Mouse (Mus musculus) intestine, postnatal 0 days (tissue): ENCODE results near the gene Anpep. TPM values are rescaled to one million over a fixed set of nuclear protein-coding genes. Genes with fewer than 3 reads are reported as not detected.
A peak's percentile ranks its signal among the peaks of the same experiment; 100 is the strongest.

Source experiments
- ATAC-seq: fragments of 200-750 bp; cut with Nextera tagmentation; 2 replicates; pipeline ENCODE4 v1.8.0; 2017; ENCODE audit warnings: mild to moderate bottlenecking, moderate TSS enrichment, moderate library complexity
- H3K27ac ChIP-seq: fragments of 300-500 bp; sonication (generic); 2 replicates; pipeline ENCODE4 v1.5.1; 2014; ENCODE audit warnings: mild to moderate bottlenecking, low read depth, low read length, moderate library complexity
- H3K27me3 ChIP-seq: fragments of 300-500 bp; sonication (generic); replicated peaks from 2 replicates; pipeline ENCODE4 v1.6.1; 2014; ENCODE audit warnings: low read length, mixed read lengths; ENCODE audit not compliant: control insufficient read depth, insufficient read depth
- H3K36me3 ChIP-seq: fragments of 300-500 bp; sonication (generic); 2 replicates; pipeline ENCODE4 v1.6.1; 2014; ENCODE audit warnings: mild to moderate bottlenecking, moderate library complexity; ENCODE audit not compliant: control insufficient read depth, insufficient read depth
- H3K4me1 ChIP-seq: fragments of 300-500 bp; sonication (generic); replicated peaks from 2 replicates; pipeline ENCODE4 v1.6.1; 2014; ENCODE audit warnings: antibody characterized with exemption, low read length, mixed read lengths; ENCODE audit not compliant: control insufficient read depth, insufficient read depth
- H3K4me2 ChIP-seq: fragments of 300-500 bp; sonication (generic); replicated peaks from 2 replicates; pipeline ENCODE4 v1.6.1; 2014; ENCODE audit warnings: low read depth, mild to moderate bottlenecking, moderate library complexity
- H3K4me3 ChIP-seq: fragments of 300-500 bp; sonication (generic); 2 replicates; pipeline ENCODE4 v1.5.1; 2014; ENCODE audit warnings: low read depth, low read length
- H3K9ac ChIP-seq: fragments of 300-500 bp; sonication (generic); 2 replicates; pipeline ENCODE4 v1.6.1; 2014; ENCODE audit warnings: mild to moderate bottlenecking, low read depth, low read length
- H3K9me3 ChIP-seq: fragments of 300-500 bp; sonication (generic); 2 replicates; pipeline ENCODE4 v1.6.1; 2016; ENCODE audit warnings: mixed run types; ENCODE audit not compliant: control insufficient read depth
- CTCF ChIP-seq: sonication (generic); IDR thresholded peaks from 2 replicates; pipeline ENCODE4 v1.5.1; 2016; ENCODE audit warnings: low read depth, mild to moderate bottlenecking, control low read depth, antibody characterized with exemption, moderate library complexity
- WGBS: fragments of 180-500 bp; shearing (Covaris S2); extraction: QIAGEN DNeasy Blood & Tissue Kit; methylation state at CpG from one replicate; pipeline ENCODE4 v1.1.7; 2014; 5-methylcytosine and 5-hydroxymethylcytosine counted together
- polyA plus RNA-seq: library from polyadenylated mRNA; unstranded; fragments of >200 nt; fragmentation: Nextera tagmentation; extraction: Ambion mirVana; gene quantifications from 2 replicates; pipeline ENCODE4 v1.2.1, GENCODE M21; 2015

The Anpep gene
- polyA plus RNA-seq, 1 experiment from 2014 or later = 476 TPM

GRCm38 (mm10) chr7:79844090-79844802, 16.6 kb downstream of the Anpep start:
- 46% methylated on average over 8 of the region's 8 CpGs for WGBS
- Histone ChIP-seq H3K4me3 (no peak overlapping the region), H3K27me3 (no peaks in the 10 kb centered on the region), H3K4me1 (0 out of 2 replicates have a peak, but pooled peaks cover 2% of the 10 kb centered on the region), H3K4me2 (peak overlapping the region; percentile 79), H3K9ac (0 out of 2 replicates have a peak overlapping the region, but pooled peaks have one; percentile 17), H3K27ac (no peak overlapping the region), H3K36me3 (peaks cover 9% of the 10 kb centered on the region; the same call in 1 of the 2 replicates), H3K9me3 (no peaks in the 10 kb centered on the region)
- no peak for ATAC-seq
- no peak for TF ChIP-seq CTCF

GRCm38 (mm10) chr7:79842163-79842562, 18.7 kb downstream of the Anpep start:
- ATAC-seq = peak; percentile 57
- WGBS = 21% methylated on average over 7 of the region's 7 CpGs
- H3K27me3 ChIP-seq = no peaks in the 10 kb centered on the region
- H3K4me2 ChIP-seq = peak overlapping the region; percentile 79
- no peaks in the 10 kb centered on the region for H3K9me3 ChIP-seq
- peaks cover 14% of the 10 kb centered on the region; the same call in 1 of the 2 replicates for H3K36me3 ChIP-seq
- no peak for TF ChIP-seq CTCF
- peak overlapping the region; percentile 73 for H3K27ac ChIP-seq
- H3K9ac ChIP-seq = peak overlapping the region; percentile 53
- 0 out of 2 replicates have a peak, but pooled peaks cover 2% of the 10 kb centered on the region for H3K4me1 ChIP-seq
- H3K4me3 ChIP-seq = peak overlapping the region; percentile 41

GRCm38 (mm10) chr7:79837247-79837646, 23.6 kb downstream of the Anpep start:
- no peak overlapping the region for H3K9ac ChIP-seq
- H3K4me2 ChIP-seq = no peak overlapping the region; the same call in 1 of the 2 replicates
- 0 out of 2 replicates have a peak, but pooled peaks cover 3% of the 10 kb centered on the region for H3K4me1 ChIP-seq
- H3K4me3 ChIP-seq = no peak overlapping the region
- H3K36me3 ChIP-seq = peaks cover 42% of the 10 kb centered on the region; the same call in 1 of the 2 replicates
- no peak for TF ChIP-seq CTCF
- 36% methylated on average over 2 of the region's 2 CpGs for WGBS
- H3K27me3 ChIP-seq = no peaks in the 10 kb centered on the region
- peak; percentile 78 for ATAC-seq
- H3K27ac ChIP-seq = no peak overlapping the region
- no peaks in the 10 kb centered on the region for H3K9me3 ChIP-seq

- Histone ChIP-seq H3K9ac (no peak overlapping the region), H3K9me3 (no peaks in the 10 kb centered on the region), H3K4me1 (0 out of 2 replicates have a peak, but pooled peaks cover 3% of the 10 kb centered on the region), H3K27ac (no peak overlapping the region), H3K36me3 (peaks cover 43% of the 10 kb centered on the region), H3K4me2 (no peak overlapping the region), H3K4me3 (no peak overlapping the region), H3K27me3 (no peaks in the 10 kb centered on the region)
- no peak for TF ChIP-seq CTCF
- no peak for ATAC-seq
- WGBS = 86% methylated on average over 6 of the region's 6 CpGs
These were observed 25.7 kb downstream of the Anpep start for GRCm38 (mm10) chr7:79835196-79835595.

- Histone ChIP-seq H3K9me3 (no peaks in the 10 kb centered on the region), H3K4me3 (no peak overlapping the region), H3K9ac (no peak overlapping the region), H3K27me3 (no peaks in the 10 kb centered on the region), H3K36me3 (peaks cover 39% of the 10 kb centered on the region), H3K27ac (no peak overlapping the region), H3K4me2 (no peak overlapping the region), H3K4me1 (0 out of 2 replicates have a peak, but pooled peaks cover 3% of the 10 kb centered on the region)
- ATAC-seq = no peak
- TF ChIP-seq CTCF = no peak
These were observed 27.9 kb downstream of the Anpep start for GRCm38 (mm10) chr7:79832980-79833379.

GRCm38 (mm10) chr7:79831585-79831984, 29.3 kb downstream of the Anpep start:
- Histone ChIP-seq H3K9me3 (no peaks in the 10 kb centered on the region), H3K4me1 (no peaks in the 10 kb centered on the region), H3K36me3 (peaks cover 51% of the 10 kb centered on the region), H3K27me3 (no peaks in the 10 kb centered on the region), H3K4me3 (no peak overlapping the region), H3K27ac (no peak overlapping the region; the same call in 1 of the 2 replicates), H3K4me2 (no peak overlapping the region), H3K9ac (no peak overlapping the region)
- ATAC-seq = no peak
- 56% methylated on average over 6 of the region's 6 CpGs for WGBS
- no peak for TF ChIP-seq CTCF
